Mouse (Mus musculus) bone marrow, adult 2 months (tissue): Measurements from ENCODE around the gene Abt1. TPM values are rescaled to one million over a fixed set of nuclear protein-coding genes. Genes with fewer than 3 reads are reported as not detected.

Experiments used
- H3K27ac ChIP-seq: fragments of 200-500 bp; 2 replicates; pipeline ENCODE4 v1.5.1; 2012; ENCODE audit warnings: low read depth, mild to moderate bottlenecking, control low read depth, inconsistent platforms, low read length; ENCODE audit not compliant: control insufficient read depth, poor library complexity, insufficient read depth
- H3K4me1 ChIP-seq: fragments of 200-500 bp; 2 replicates; pipeline ENCODE4 v1.6.1; 2011; ENCODE audit warnings: low read length; ENCODE audit not compliant: control insufficient read depth, insufficient read depth
- H3K4me3 ChIP-seq: fragments of 200-500 bp; replicated peaks from 2 replicates; pipeline ENCODE3; 2011; ENCODE audit warnings: mild to moderate bottlenecking, low read depth, low read length, control low read depth; ENCODE audit not compliant: control insufficient read depth
- CTCF ChIP-seq: fragments of 200-500 bp; IDR thresholded peaks from 2 replicates; pipeline ENCODE4 v1.5.1; 2011; ENCODE audit warnings: low read length, control low read depth; ENCODE audit not compliant: control insufficient read depth, insufficient read depth
- POLR2A ChIP-seq: fragments of 200-500 bp; IDR thresholded peaks from 2 replicates; pipeline ENCODE4 v1.6.1; 2011; ENCODE audit warnings: low read depth, mild to moderate bottlenecking, control low read depth, low read length, borderline replicate concordance; ENCODE audit not compliant: control insufficient read depth
- WGBS: fragments of 180-500 bp; shearing (Covaris S2); methylation state at CpG from one replicate; pipeline ENCODE4 v1.1.7; 2018; 5-methylcytosine and 5-hydroxymethylcytosine counted together
- polyA plus RNA-seq: library from polyadenylated mRNA; stranded (reverse); fragments of >200 nt; gene quantifications from 2 replicates; pipeline ENCODE4 v1.2.4, GENCODE M21; 2011; ENCODE audit warnings: low replicate concordance; ENCODE audit not compliant: missing spikeins, insufficient read depth, insufficient read length

The Abt1 gene
- polyA plus RNA-seq, 1 experiment: 10.4 TPM

DNA sequence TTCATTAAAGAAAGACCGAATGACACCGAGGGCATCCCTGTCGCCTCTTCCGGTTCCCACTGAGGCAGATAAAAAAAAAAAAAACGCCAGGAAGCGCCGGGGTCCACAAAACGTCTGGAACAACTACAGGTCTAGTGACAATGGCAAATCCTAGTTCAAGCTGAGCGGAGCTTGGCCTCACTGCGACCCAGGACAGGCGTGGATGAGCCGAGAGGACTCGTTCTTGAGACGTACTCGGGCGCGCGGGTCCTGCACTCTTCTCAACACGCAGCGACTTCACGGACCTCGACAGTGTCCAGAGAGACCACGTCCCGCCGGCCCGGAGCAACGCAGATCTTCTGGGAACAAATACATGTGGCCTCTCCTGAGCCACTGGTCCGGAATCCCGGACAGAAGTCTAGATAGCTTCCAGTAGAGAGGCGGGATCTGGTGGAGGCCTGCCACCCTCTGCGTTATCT lies 27.4 kb downstream of the Abt1 start:
- WGBS: 2% methylated on average over 31 of the region's 31 CpGs
- H3K4me1 ChIP-seq: no peaks in the 10 kb centered on the region
- TF ChIP-seq POLR2A (no peak), CTCF (no peak)

DNA sequence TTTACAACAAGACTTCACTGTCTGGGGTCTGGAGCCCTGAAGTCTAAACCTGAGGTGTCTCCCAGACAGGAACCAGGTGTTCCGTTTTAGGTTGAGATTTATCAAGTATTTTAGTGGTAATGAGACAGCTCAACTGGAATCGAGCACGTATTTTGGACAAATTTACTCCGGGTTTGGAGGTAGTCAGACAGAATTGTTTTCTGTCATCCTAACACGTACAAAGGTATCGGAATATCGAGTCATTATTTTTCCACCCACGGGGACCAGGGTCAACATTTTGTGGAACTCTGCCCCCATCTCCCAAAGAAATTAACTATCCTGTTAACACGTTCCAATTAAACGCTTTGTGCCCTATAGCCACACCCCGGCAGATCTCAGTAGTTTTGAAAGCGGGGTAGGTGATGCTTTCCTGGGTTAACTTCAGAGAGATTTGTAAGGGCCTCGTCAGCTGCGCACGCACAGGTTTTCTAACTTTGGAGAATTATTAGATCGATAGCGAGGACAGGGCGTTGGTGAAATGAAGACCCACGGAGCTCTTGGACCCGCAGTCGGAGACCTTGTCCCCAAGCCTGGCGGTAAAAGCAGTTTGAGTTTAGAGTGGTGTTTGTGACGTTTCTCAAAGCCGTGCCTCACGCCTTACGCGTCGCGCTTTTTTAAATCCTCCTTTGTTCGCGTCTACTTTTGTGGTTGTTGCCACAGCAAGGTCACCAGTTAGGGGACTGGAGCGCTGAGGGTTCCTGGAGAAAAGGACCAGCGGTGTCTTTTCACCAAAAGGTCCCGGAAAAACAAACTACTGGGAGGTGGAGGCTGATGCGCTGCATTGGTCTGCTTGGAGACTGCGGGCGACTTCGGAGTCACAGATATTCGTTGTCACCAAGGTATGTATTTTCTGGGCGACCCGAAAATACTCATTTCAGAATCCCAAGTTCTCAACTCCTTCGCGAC lies 28.1 kb downstream of the Abt1 start:
- TF ChIP-seq POLR2A (no peak), CTCF (no peak)
- 5% methylated on average over 43 of the region's 43 CpGs for WGBS
- H3K4me1 ChIP-seq: no peaks in the 10 kb centered on the region
- no peak overlapping the region for H3K27ac ChIP-seq
- no peak overlapping the region for H3K4me3 ChIP-seq

More for the DNA sequence above, 27.4 kb downstream of the Abt1 start:
- Histone ChIP-seq H3K4me3 (no peak overlapping the region), H3K27ac (no peak overlapping the region)

- Histone ChIP-seq H3K4me1 (no peaks in the 10 kb centered on the region), H3K4me3 (no peak overlapping the region), H3K27ac (no peak overlapping the region)
- 71% methylated on average over 1 of the region's 1 CpGs for WGBS
- TF ChIP-seq POLR2A (no peak), CTCF (no peak)
These were observed 36.1 kb downstream of the Abt1 start for GRCm38 (mm10) chr13:23387548-23387947.

DNA sequence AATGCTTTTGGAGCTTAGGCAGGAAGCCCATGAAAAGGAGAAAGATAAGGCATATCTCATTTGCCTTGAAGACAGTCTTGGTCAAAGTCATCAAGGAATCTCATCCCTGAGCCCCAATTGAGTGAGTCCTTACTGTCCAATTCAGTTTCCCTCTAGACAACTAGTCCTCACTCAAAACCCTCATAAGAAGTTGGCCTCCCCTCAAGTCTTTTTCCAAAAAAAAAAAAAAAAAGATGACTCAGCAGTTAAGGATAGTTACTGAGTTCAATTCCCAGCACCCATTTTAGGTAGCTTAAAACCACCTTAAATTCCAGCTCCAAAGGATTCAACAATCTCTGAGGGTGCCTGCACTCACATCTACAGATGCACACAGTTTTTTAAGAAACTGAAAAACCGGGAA lies 40.5 kb downstream of the Abt1 start:
- H3K4me1 ChIP-seq: no peaks in the 10 kb centered on the region
- H3K27ac ChIP-seq: no peak overlapping the region
- no peak overlapping the region for H3K4me3 ChIP-seq
- TF ChIP-seq CTCF (no peak), POLR2A (no peak)
- WGBS: 46% methylated on average over 1 of the region's 1 CpGs

DNA sequence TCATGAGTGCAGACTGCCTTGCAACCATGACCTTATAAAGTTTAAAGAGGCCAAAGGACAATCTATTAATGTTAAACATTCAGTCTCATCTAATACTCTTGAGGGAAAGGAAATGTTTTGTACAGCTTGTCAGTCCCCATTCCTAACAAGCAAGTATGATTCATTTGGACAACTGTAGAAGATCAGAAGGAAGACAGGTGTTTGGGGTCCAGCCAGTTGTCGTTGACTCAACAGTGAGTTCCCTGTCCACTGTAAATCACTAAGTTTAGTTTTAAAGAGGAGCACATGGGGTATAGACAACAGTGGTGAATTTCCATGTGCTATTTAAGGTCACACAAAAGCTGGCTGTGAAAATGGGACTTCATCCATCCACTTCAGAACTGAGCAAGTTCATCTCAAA lies 51.2 kb downstream of the Abt1 start:
- TF ChIP-seq POLR2A: no peak
- no peak for TF ChIP-seq CTCF
- Histone ChIP-seq H3K4me3 (no peak overlapping the region), H3K4me1 (no peaks in the 10 kb centered on the region; the same call in 1 of the 2 replicates), H3K27ac (no peak overlapping the region)
- 76% methylated on average over 1 of the region's 1 CpGs for WGBS

- 93% methylated on average over 4 of the region's 4 CpGs for WGBS
- H3K4me3 ChIP-seq: no peak overlapping the region
These were observed 53.6 kb downstream of the Abt1 start for GRCm38 (mm10) chr13:23370075-23370474.

GRCm38 (mm10) chr13:23369421-23369765 lies 54.3 kb downstream of the Abt1 start:
- TF ChIP-seq POLR2A (no peak), CTCF (no peak)
- peak overlapping the region; percentile 89; the same call in 1 of the 2 replicates for H3K27ac ChIP-seq
- H3K4me1 ChIP-seq: no peaks in the 10 kb centered on the region; the same call in 1 of the 2 replicates
- peak overlapping the region; percentile 96 for H3K4me3 ChIP-seq
- under 1% methylated on average over 10 of the region's 10 CpGs for WGBS

More at GRCm38 (mm10) chr13:23370075-23370474, 53.6 kb downstream of the Abt1 start:
- Histone ChIP-seq H3K4me1 (no peaks in the 10 kb centered on the region; the same call in 1 of the 2 replicates), H3K27ac (no peak overlapping the region)
- TF ChIP-seq CTCF (no peak), POLR2A (no peak)

GRCm38 (mm10) chr13:23368583-23369420 lies 54.9 kb downstream of the Abt1 start, which contains the start of gene Zfp322a:
TSS of gene Zfp322a (minus strand) at chr13:23369208.
- 1% methylated on average over 55 of the region's 55 CpGs for WGBS
- H3K27ac ChIP-seq: peak within 1 kb of the TSS; percentile 89
- TF ChIP-seq CTCF (no peak), POLR2A (peak; percentile 89)
- H3K4me3 ChIP-seq: peak within 1 kb of the TSS; percentile 96
- H3K4me1 ChIP-seq: no peaks in the 10 kb centered on the region; the same call in 1 of the 2 replicates

Other genes with a start within 250 kb of the Abt1 start
- gene Vmn1r220, start 235.9 kb downstream of the Abt1 start, polyA plus RNA-seq: not detected in 2 replicates
- gene Vmn1r221, start 209.7 kb downstream of the Abt1 start, polyA plus RNA-seq: not detected in 2 replicates
- gene Vmn1r222, start 187.9 kb downstream of the Abt1 start, polyA plus RNA-seq: not detected in 2 replicates
- not detected in 2 replicates for gene Vmn1r223, start 176.7 kb downstream of the Abt1 start, polyA plus RNA-seq
- gene Zfp322a, start 54.7 kb downstream of the Abt1 start, polyA plus RNA-seq: 4.2 and 6.1 TPM in 2 replicates
- gene Btn1a1, start 42.0 kb upstream of the Abt1 start, polyA plus RNA-seq: 0.87 and 3.1 TPM in 2 replicates
- gene Btn2a2, start 65.0 kb upstream of the Abt1 start, polyA plus RNA-seq: 0.47 TPM in 1 of 2 replicates, not detected in the other
- 23.3 and 39.5 TPM in 2 replicates for gene Hist1h4h, start 107.2 kb upstream of the Abt1 start, polyA plus RNA-seq
- 105 and 151 TPM in 2 replicates for gene Hist1h2af, start 110.0 kb upstream of the Abt1 start, polyA plus RNA-seq
- gene Hist1h3g, start 111.6 kb upstream of the Abt1 start, polyA plus RNA-seq: 16.1 and 17.7 TPM in 2 replicates
- 6.8 and 11.4 TPM in 2 replicates for gene Hist1h2bh, start 119.5 kb upstream of the Abt1 start, polyA plus RNA-seq
- gene Hist1h3f, start 120.2 kb upstream of the Abt1 start, polyA plus RNA-seq: 3.0 and 6.4 TPM in 2 replicates
- gene Hist1h4f, start 127.8 kb upstream of the Abt1 start, polyA plus RNA-seq: 114 and 284 TPM in 2 replicates
- 9.7 and 12.7 TPM in 2 replicates for gene Hist1h1d, start 129.4 kb upstream of the Abt1 start, polyA plus RNA-seq
- gene Hist1h3e, start 138.5 kb upstream of the Abt1 start, polyA plus RNA-seq: 5.3 and 12.9 TPM in 2 replicates
- gene Hist1h2ae, start 147.4 kb upstream of the Abt1 start, polyA plus RNA-seq: 12.5 and 23.9 TPM in 2 replicates
- 65.5 and 109 TPM in 2 replicates for gene Hist1h2bg, start 147.5 kb upstream of the Abt1 start, polyA plus RNA-seq
- 32.4 and 40.5 TPM in 2 replicates for gene Hist1h2bf, start 150.3 kb upstream of the Abt1 start, polyA plus RNA-seq
- 2.6 and 4.3 TPM in 2 replicates for gene Hist1h2ad, start 150.5 kb upstream of the Abt1 start, polyA plus RNA-seq
- 7.1 and 11.3 TPM in 2 replicates for gene Hist1h3d, start 151.9 kb upstream of the Abt1 start, polyA plus RNA-seq
- gene Hist1h4d, start 157.7 kb upstream of the Abt1 start, polyA plus RNA-seq: 50.4 and 64.8 TPM in 2 replicates
- gene Hist1h2be, start 197.3 kb upstream of the Abt1 start, polyA plus RNA-seq: 9.2 and 11.8 TPM in 2 replicates
- 27.6 and 54.3 TPM in 2 replicates for gene Hist1h1e, start 198.7 kb upstream of the Abt1 start, polyA plus RNA-seq